Mouse (Mus musculus): Measurements from ENCODE around the gene Ngef. TPM values are rescaled to one million over a fixed set of nuclear protein-coding genes. Genes with fewer than 3 reads are reported as not detected.

Ngef gene
- polyA plus RNA-seq, 1 experiment from 2014 or later, result 2.4 TPM

DNA sequence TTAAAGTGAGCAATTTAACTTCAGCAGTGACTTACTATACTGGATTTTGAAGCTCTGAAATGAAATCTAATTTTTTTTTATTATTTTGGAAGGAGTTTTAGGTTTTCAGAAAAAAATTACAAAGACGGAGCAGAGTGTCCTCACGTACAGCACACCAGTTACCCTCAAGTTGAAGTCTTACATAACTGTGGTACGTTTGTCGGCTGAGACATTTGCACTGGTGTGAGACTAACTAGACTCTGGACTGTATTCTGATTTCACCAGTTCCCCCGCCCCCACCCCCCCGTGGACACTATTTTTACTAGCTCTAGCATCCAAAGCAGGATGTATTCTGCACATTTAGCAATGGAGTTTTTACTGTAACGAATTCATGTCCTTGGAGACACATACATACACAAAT is 26.9 kb upstream of the Ngef start:
- WGBS, result 69% methylated on average over 7 of the region's 7 CpGs
- ATAC-seq (ENCODE audit: insufficient number of reproducible peaks, low FRiP score, low TSS enrichment, low read depth), result no peak
- Histone ChIP-seq H3K36me3 (no peaks in the 10 kb centered on the region), H3K27ac (no peak overlapping the region), H3K9me3 (no peaks in the 10 kb centered on the region), H3K4me1 (no peaks in the 10 kb centered on the region), H3K9ac (no peak overlapping the region), H3K27me3 (no peaks in the 10 kb centered on the region), H3K4me3 (no peak overlapping the region), H3K4me2 (no peak overlapping the region)

DNA sequence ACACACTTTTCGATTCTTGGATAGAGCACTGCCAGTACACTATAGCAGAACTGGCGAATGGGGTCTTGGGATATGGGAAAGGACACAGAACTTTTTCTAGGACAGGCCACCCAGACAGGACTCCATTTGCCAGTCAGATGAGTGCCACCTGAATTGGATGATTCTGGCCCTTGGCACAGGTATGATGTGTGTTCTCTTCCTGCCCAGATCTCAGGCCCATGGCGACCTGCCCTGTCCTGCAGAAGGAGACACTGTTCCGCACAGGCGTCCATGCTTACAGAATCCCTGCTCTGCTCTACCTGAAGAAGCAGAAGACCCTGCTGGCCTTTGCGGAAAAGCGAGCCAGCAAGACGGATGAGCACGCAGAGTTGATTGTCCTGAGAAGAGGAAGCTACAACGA is 21.0 kb upstream of the Ngef start:
- Histone ChIP-seq H3K4me2 (no peak overlapping the region), H3K27me3 (no peaks in the 10 kb centered on the region), H3K27ac (no peak overlapping the region), H3K9ac (no peak overlapping the region), H3K9me3 (no peaks in the 10 kb centered on the region), H3K4me3 (no peak overlapping the region), H3K4me1 (0 out of 2 replicates have a peak, but pooled peaks cover 2% of the 10 kb centered on the region), H3K36me3 (no peaks in the 10 kb centered on the region)
- ATAC-seq (ENCODE audit: insufficient number of reproducible peaks, low FRiP score, low TSS enrichment, low read depth), result no peak
- whole genome bisulfite sequencing, result 94% methylated on average over 10 of the region's 10 CpGs

DNA sequence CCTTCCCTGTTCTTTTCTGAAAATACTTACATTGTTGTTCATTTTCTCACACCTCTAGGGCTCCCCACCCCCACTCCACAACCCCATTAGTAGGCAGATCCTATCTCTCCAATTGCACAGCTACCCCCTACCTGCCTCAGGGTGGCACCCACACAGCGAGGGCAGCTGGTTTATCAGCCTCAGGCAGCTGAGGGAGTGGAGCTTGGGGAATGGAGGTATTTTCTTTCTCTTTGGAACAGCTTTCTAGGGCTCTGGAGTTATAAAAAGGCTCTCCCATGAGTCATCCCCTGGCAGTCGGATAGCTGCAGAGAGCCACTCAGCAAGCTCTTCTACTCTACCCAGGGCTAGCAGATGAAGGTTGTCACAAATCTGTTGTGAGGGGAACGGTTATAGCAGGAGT is 20.6 kb upstream of the Ngef start:
- Histone ChIP-seq H3K4me3 (no peak overlapping the region), H3K27ac (no peak overlapping the region), H3K9ac (no peak overlapping the region), H3K36me3 (no peaks in the 10 kb centered on the region), H3K4me2 (no peak overlapping the region), H3K4me1 (0 out of 2 replicates have a peak, but pooled peaks cover 2% of the 10 kb centered on the region), H3K9me3 (no peaks in the 10 kb centered on the region), H3K27me3 (no peaks in the 10 kb centered on the region)
- ATAC-seq (ENCODE audit: insufficient number of reproducible peaks, low FRiP score, low TSS enrichment, low read depth), result no peak
- WGBS, result 53% methylated on average over 3 of the region's 3 CpGs

- H3K9me3 ChIP-seq, result no peaks in the 10 kb centered on the region
- no peak for ATAC-seq (ENCODE audit: insufficient number of reproducible peaks, low FRiP score, low TSS enrichment, low read depth)
- no peak overlapping the region for H3K9ac ChIP-seq
- 0 out of 2 replicates have a peak, but pooled peaks cover 2% of the 10 kb centered on the region for H3K4me1 ChIP-seq
- H3K27ac ChIP-seq, result no peak overlapping the region
- H3K4me2 ChIP-seq, result no peak overlapping the region
- no peaks in the 10 kb centered on the region for H3K36me3 ChIP-seq
- H3K4me3 ChIP-seq, result no peak overlapping the region
- 81% methylated on average over 8 of the region's 8 CpGs for WGBS
- no peaks in the 10 kb centered on the region for H3K27me3 ChIP-seq
Observed at GRCm38 (mm10) chr1:87589980-87590379, 16.3 kb upstream of the Ngef start.

DNA sequence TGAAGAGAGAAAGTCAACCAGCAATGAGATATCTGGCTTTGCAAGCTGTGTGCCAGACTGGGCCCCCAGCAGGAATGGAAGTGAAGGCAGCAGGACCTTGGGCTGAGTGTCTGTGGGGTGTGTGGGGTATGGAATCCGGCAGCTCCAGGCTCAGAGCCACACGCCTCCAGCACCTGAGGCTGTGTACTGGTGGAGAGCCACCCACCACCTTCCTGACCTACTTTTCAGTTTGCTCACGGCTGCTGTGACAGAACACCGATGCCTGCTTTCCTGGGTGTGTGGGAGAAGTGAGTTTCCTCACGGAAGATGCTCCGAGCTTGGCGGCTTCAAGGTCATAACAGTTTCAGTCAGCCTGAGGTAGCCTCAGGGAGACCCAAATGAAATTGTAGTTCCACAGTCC is 15.5 kb upstream of the Ngef start:
- Histone ChIP-seq H3K4me1 (no peaks in the 10 kb centered on the region), H3K4me2 (no peak overlapping the region), H3K27me3 (no peaks in the 10 kb centered on the region), H3K9ac (no peak overlapping the region), H3K27ac (no peak overlapping the region), H3K9me3 (no peaks in the 10 kb centered on the region), H3K4me3 (no peak overlapping the region), H3K36me3 (no peaks in the 10 kb centered on the region)
- no peak for ATAC-seq (ENCODE audit: insufficient number of reproducible peaks, low FRiP score, low TSS enrichment, low read depth)
- WGBS, result 81% methylated on average over 7 of the region's 7 CpGs

DNA sequence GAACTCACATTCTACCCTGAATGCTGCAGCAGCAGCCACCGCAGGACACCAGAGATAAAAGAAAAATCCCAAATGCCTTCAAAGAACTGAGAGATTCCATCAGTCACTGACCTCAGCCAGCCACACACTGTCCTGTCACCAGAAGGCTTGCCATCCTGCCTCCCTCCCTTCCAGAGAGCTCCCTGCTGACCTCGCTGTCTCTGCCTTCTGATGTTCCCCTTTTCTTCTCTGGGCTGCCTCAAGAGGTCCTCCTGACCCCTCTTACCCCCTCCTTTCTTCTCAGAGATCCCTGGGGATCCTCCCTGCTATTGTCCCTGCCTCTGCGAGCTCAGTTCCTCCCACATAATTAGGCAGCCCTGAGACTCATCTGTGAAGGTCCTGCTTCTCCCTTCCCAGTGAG is 7.2 kb upstream of the Ngef start:
- 20% methylated on average over 3 of the region's 3 CpGs for WGBS
- Histone ChIP-seq H3K4me3 (no peak overlapping the region), H3K4me1 (no peaks in the 10 kb centered on the region), H3K4me2 (no peak overlapping the region), H3K9ac (no peak overlapping the region), H3K9me3 (no peaks in the 10 kb centered on the region), H3K27me3 (0 out of 2 replicates have a peak, but pooled peaks cover 2% of the 10 kb centered on the region), H3K36me3 (no peaks in the 10 kb centered on the region), H3K27ac (no peak overlapping the region)
- no peak for ATAC-seq (ENCODE audit: insufficient number of reproducible peaks, low FRiP score, low TSS enrichment, low read depth)

- Histone ChIP-seq H3K4me3 (no peak overlapping the region), H3K9ac (no peak overlapping the region), H3K27me3 (0 out of 2 replicates have a peak, but pooled peaks cover 2% of the 10 kb centered on the region), H3K4me1 (peaks cover 14% of the 10 kb centered on the region), H3K9me3 (no peaks in the 10 kb centered on the region), H3K36me3 (no peaks in the 10 kb centered on the region), H3K4me2 (no peak overlapping the region), H3K27ac (no peak overlapping the region)
- ATAC-seq (ENCODE audit: insufficient number of reproducible peaks, low FRiP score, low TSS enrichment, low read depth), result no peak
- WGBS, result 84% methylated on average over 6 of the region's 6 CpGs
Observed at GRCm38 (mm10) chr1:87578965-87579364, 5.3 kb upstream of the Ngef start.

DNA sequence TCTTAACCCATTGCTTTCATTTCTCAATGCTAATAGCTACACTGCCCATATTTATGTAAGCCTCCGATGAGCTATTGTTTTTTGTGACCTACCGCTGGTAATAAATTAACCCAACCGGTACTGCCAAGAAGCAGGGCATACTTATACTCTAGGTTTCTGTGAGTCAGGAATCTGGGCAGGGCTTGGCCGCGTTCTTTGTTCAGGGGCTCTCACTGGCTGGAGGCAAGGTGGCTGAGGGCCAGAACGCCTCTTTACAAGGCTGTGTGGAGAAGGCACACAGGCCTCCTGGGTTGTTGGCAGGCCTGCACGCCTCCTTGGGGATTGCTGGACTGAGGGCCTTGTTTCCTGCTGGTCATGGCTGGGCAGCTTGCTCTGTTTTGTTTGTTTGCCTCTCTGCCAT is 1.1 kb upstream of the Ngef start:
- Histone ChIP-seq H3K36me3 (no peaks in the 10 kb centered on the region), H3K9me3 (no peaks in the 10 kb centered on the region), H3K27me3 (no peaks in the 10 kb centered on the region), H3K9ac (no peak overlapping the region), H3K4me3 (no peak overlapping the region), H3K4me1 (peaks cover 18% of the 10 kb centered on the region), H3K27ac (no peak overlapping the region), H3K4me2 (no peak overlapping the region)
- 40% methylated on average over 7 of the region's 7 CpGs for WGBS
- 0 out of 2 replicates have a peak, but pooled peaks have one; percentile 55 for ATAC-seq (ENCODE audit: insufficient number of reproducible peaks, low FRiP score, low TSS enrichment, low read depth)

DNA sequence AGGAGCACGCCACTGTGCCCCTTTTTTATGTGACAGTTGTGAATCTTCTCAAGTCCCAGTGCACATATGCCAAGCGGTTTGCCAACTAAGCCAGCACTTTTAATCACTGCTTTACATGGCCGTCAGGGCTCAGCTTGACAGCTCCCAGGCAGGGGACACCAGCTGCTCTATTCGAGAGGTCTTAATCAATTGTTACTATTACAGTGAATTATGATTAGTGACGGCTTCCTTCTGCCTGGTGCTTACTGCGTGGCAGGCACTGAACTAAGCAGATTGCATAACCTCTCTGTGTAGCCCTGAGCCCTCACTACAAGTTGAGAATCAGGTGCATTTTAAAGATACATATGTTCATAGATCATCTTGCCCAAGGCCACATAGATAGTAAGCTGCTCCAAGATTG is 683 bp upstream of the Ngef start:
- no peak overlapping the region for H3K9ac ChIP-seq
- H3K27me3 ChIP-seq, result no peaks in the 10 kb centered on the region
- WGBS, result 48% methylated on average over 6 of the region's 6 CpGs
- peaks cover 18% of the 10 kb centered on the region for H3K4me1 ChIP-seq
- H3K9me3 ChIP-seq, result no peaks in the 10 kb centered on the region
- no peak for ATAC-seq (ENCODE audit: insufficient number of reproducible peaks, low FRiP score, low TSS enrichment, low read depth)
- no peak overlapping the region for H3K4me2 ChIP-seq
- no peaks in the 10 kb centered on the region for H3K36me3 ChIP-seq
- no peak overlapping the region for H3K4me3 ChIP-seq
- no peak overlapping the region for H3K27ac ChIP-seq

GRCm38 (mm10) chr1:87573261-87573660 is 409 bp downstream of the Ngef start:
- Histone ChIP-seq H3K27me3 (no peaks in the 10 kb centered on the region), H3K9me3 (no peaks in the 10 kb centered on the region), H3K4me2 (no peak overlapping the region), H3K27ac (no peak overlapping the region), H3K4me1 (peaks cover 18% of the 10 kb centered on the region), H3K4me3 (no peak overlapping the region), H3K9ac (no peak overlapping the region), H3K36me3 (no peaks in the 10 kb centered on the region)
- ATAC-seq (ENCODE audit: insufficient number of reproducible peaks, low FRiP score, low TSS enrichment, low read depth), result no peak
- WGBS, result 71% methylated on average over 5 of the region's 5 CpGs

DNA sequence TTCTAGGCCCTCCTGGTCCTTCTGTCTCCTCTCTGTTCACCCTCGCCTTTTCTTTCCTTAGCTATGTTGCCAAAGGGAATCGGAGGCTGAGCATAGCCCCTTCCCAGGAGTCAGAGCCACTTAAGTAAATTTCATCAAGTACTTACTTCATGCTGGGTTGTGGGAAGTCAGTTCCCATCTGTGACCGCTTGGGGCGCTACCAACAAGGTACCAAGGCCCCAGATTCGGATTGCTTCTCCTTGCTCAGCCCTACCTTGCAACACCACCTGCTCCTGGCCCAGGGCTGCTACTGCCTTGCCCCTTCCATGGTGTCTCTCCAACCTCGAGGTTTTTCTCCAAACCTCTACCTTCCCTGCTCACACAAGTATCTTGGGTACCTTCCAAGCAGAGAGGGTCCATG is 5.3 kb downstream of the Ngef start:
- H3K9me3 ChIP-seq, result no peaks in the 10 kb centered on the region
- no peak overlapping the region for H3K9ac ChIP-seq
- H3K4me1 ChIP-seq, result no peaks in the 10 kb centered on the region
- 35% methylated on average over 6 of the region's 6 CpGs for WGBS
- H3K4me3 ChIP-seq, result no peak overlapping the region
- ATAC-seq (ENCODE audit: insufficient number of reproducible peaks, low FRiP score, low TSS enrichment, low read depth), result no peak
- H3K27me3 ChIP-seq, result 0 out of 2 replicates have a peak, but pooled peaks cover 4% of the 10 kb centered on the region
- H3K36me3 ChIP-seq, result no peaks in the 10 kb centered on the region
- no peak overlapping the region for H3K27ac ChIP-seq
- H3K4me2 ChIP-seq, result no peak overlapping the region

DNA sequence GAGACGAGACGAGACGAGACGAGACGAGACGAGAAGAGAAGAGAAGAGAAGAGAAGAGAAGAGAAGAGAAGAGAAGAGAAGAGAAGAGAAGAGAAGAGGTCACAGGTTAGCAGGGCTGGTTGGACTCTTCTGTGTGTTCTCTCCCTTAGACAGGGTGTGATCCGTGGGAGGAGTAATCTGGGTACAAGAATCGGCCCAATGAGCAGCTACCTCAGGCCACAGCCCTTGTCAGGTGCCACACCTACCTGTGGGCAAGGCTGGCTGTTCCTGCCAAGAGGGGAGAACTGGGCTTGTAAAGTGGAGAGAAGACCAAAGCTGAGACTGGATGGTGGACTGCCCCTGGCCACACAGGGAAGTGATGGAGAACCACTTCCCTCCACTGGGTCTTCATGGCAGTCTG is 7.9 kb downstream of the Ngef start:
- H3K27me3 ChIP-seq, result 0 out of 2 replicates have a peak, but pooled peaks cover 4% of the 10 kb centered on the region
- 84% methylated on average over 8 of the region's 8 CpGs for WGBS
- no peak overlapping the region for H3K4me2 ChIP-seq
- no peak for ATAC-seq (ENCODE audit: insufficient number of reproducible peaks, low FRiP score, low TSS enrichment, low read depth)
- H3K9ac ChIP-seq, result no peak overlapping the region
- no peaks in the 10 kb centered on the region for H3K36me3 ChIP-seq
- H3K4me3 ChIP-seq, result no peak overlapping the region
- no peak overlapping the region for H3K27ac ChIP-seq
- no peaks in the 10 kb centered on the region for H3K4me1 ChIP-seq
- no peaks in the 10 kb centered on the region for H3K9me3 ChIP-seq

DNA sequence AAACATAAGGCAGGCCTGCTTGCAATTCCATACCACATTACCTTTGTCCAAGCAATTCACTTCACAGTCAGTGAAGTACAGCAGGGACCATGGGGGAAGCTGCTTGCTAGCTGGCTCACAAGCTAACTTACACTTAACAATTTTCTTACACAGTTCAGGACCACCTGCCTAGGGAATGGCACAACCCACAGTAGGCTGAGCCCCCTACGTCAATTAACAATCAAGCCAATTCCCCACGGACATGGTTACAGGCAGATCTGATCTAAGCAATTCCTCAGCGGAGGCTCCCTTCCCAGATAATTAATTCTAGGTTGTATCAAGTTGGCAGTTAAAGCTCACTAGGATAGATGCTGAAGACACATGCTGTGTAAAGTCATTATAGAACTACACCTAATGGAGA is 10.7 kb downstream of the Ngef start:
- Histone ChIP-seq H3K27ac (no peak overlapping the region), H3K9me3 (no peaks in the 10 kb centered on the region), H3K4me3 (no peak overlapping the region), H3K27me3 (0 out of 2 replicates have a peak, but pooled peaks cover 4% of the 10 kb centered on the region), H3K36me3 (no peaks in the 10 kb centered on the region), H3K4me2 (no peak overlapping the region), H3K4me1 (no peaks in the 10 kb centered on the region), H3K9ac (no peak overlapping the region)
- ATAC-seq (ENCODE audit: insufficient number of reproducible peaks, low FRiP score, low TSS enrichment, low read depth), result no peak
- 67% methylated on average over 3 of the region's 3 CpGs for WGBS
